Mouse (Mus musculus): ENCODE measurements around the gene Gdf10.

GRCm38 (mm10) chr14:33959341-33959740, 36.0 kb downstream of the Gdf10 start:
- peak; percentile 10; the same call in 1 of the 2 replicates for TF ChIP-seq CTCF (IDR thresholded peaks at IDR 0.05; ENCODE audit: extremely low read depth, insufficient read depth, insufficient read length, insufficient replicate concordance)
- TF ChIP-seq POLR2A (IDR thresholded peaks at IDR 0.05; ENCODE audit: low read depth, low read length): no peak

Measured in spleen, adult 2 months (tissue).